Mouse (Mus musculus) lung, embryonic 16.5 days (tissue): ENCODE data around the gene Spata18. TPM values are rescaled to one million over a fixed set of nuclear protein-coding genes. Genes with fewer than 3 reads are reported as not detected.
A peak's percentile ranks its signal among the peaks of the same experiment; 100 is the strongest.

ENCODE experiments used
- ATAC-seq: fragments of 200-750 bp; cut with Nextera tagmentation; 2 replicates; pipeline ENCODE4 v1.8.0; 2017; ENCODE audit warnings: low read depth, mild to moderate bottlenecking, moderate library complexity
- H3K27ac ChIP-seq: fragments of 300-500 bp; sonication (generic); 2 replicates; pipeline ENCODE4 v1.5.1; 2014; ENCODE audit warnings: mild to moderate bottlenecking, control low read depth, low read length
- H3K27me3 ChIP-seq: fragments of 300-500 bp; sonication (generic); 2 replicates; pipeline ENCODE4 v1.6.1; 2014; ENCODE audit warnings: low read depth, low read length, mixed read lengths; ENCODE audit not compliant: control insufficient read depth, insufficient read depth
- H3K36me3 ChIP-seq: fragments of 300-500 bp; sonication (generic); 2 replicates; pipeline ENCODE4 v1.6.1; 2014; ENCODE audit warnings: low read length; ENCODE audit not compliant: control insufficient read depth, insufficient read depth
- H3K4me1 ChIP-seq: fragments of 300-500 bp; sonication (generic); replicated peaks from 2 replicates; pipeline ENCODE4 v1.6.1; 2014; ENCODE audit warnings: low read length, mixed read lengths; ENCODE audit not compliant: control insufficient read depth, insufficient read depth
- H3K4me2 ChIP-seq: fragments of 300-500 bp; sonication (generic); 2 replicates; pipeline ENCODE4 v1.6.1; 2014; ENCODE audit warnings: low read depth, low read length, control low read depth
- H3K4me3 ChIP-seq: fragments of 300-500 bp; sonication (generic); 2 replicates; pipeline ENCODE4 v1.5.1; 2014; ENCODE audit warnings: mild to moderate bottlenecking, low read length, control low read depth
- H3K9ac ChIP-seq: fragments of 300-500 bp; sonication (generic); 2 replicates; pipeline ENCODE4 v1.6.1; 2014; ENCODE audit warnings: low read length, control low read depth
- H3K9me3 ChIP-seq: fragments of 300-500 bp; sonication (generic); 2 replicates; pipeline ENCODE4 v1.6.1; 2016; ENCODE audit warnings: low read length; ENCODE audit not compliant: control insufficient read depth
- WGBS: fragments of 180-500 bp; shearing (Covaris S2); extraction: QIAGEN DNeasy Blood & Tissue Kit; methylation state at CpG from one replicate; pipeline ENCODE4 v1.1.7; 2014; 5-methylcytosine and 5-hydroxymethylcytosine counted together
- polyA plus RNA-seq: library from polyadenylated mRNA; unstranded; fragments of >200 nt; fragmentation: Nextera tagmentation; extraction: Ambion mirVana; gene quantifications from 2 replicates; pipeline ENCODE4 v1.2.1, GENCODE M21; 2015

The Spata18 gene
- polyA plus RNA-seq, 1 experiment from 2014 or later: 4.3 TPM

- no peaks in the 10 kb centered on the region for H3K27me3 ChIP-seq
- no peak for ATAC-seq
- no peaks in the 10 kb centered on the region for H3K36me3 ChIP-seq
- H3K9ac ChIP-seq: no peak overlapping the region
- WGBS: 78% methylated on average over 6 of the region's 6 CpGs
- no peaks in the 10 kb centered on the region for H3K4me1 ChIP-seq
- H3K4me3 ChIP-seq: no peak overlapping the region
- H3K4me2 ChIP-seq: no peak overlapping the region
- no peak overlapping the region for H3K27ac ChIP-seq
- no peaks in the 10 kb centered on the region for H3K9me3 ChIP-seq
Measured at GRCm38 (mm10) chr5:73683221-73683620, 32.0 kb downstream of the Spata18 start.

GRCm38 (mm10) chr5:73683706-73684409 is 32.7 kb downstream of the Spata18 start:
- no peak overlapping the region for H3K4me2 ChIP-seq
- ATAC-seq: no peak
- no peaks in the 10 kb centered on the region for H3K27me3 ChIP-seq
- no peaks in the 10 kb centered on the region for H3K36me3 ChIP-seq
- no peaks in the 10 kb centered on the region for H3K4me1 ChIP-seq
- no peak overlapping the region for H3K27ac ChIP-seq
- H3K9me3 ChIP-seq: no peaks in the 10 kb centered on the region
- no peak overlapping the region for H3K9ac ChIP-seq
- H3K4me3 ChIP-seq: no peak overlapping the region
- WGBS: 49% methylated on average over 9 of the region's 9 CpGs

- Histone ChIP-seq H3K36me3 (no peaks in the 10 kb centered on the region), H3K9ac (no peak overlapping the region), H3K4me2 (no peak overlapping the region), H3K9me3 (no peaks in the 10 kb centered on the region), H3K4me1 (no peaks in the 10 kb centered on the region), H3K4me3 (no peak overlapping the region), H3K27ac (no peak overlapping the region), H3K27me3 (no peaks in the 10 kb centered on the region; the same call in 1 of the 2 replicates)
- ATAC-seq: peak; percentile 51; the same call in 1 of the 2 replicates
- 11% methylated on average over 4 of the region's 4 CpGs for WGBS
Measured at GRCm38 (mm10) chr5:73686149-73686548, 35.0 kb downstream of the Spata18 start.

- Histone ChIP-seq H3K9me3 (no peaks in the 10 kb centered on the region), H3K4me3 (no peak overlapping the region), H3K27ac (no peak overlapping the region), H3K4me1 (no peaks in the 10 kb centered on the region), H3K9ac (no peak overlapping the region), H3K36me3 (no peaks in the 10 kb centered on the region), H3K27me3 (no peaks in the 10 kb centered on the region; the same call in 1 of the 2 replicates), H3K4me2 (no peak overlapping the region)
- WGBS: 64% methylated on average over 1 of the region's 1 CpGs
- ATAC-seq: no peak
Measured at GRCm38 (mm10) chr5:73688576-73688975, 37.4 kb downstream of the Spata18 start.

GRCm38 (mm10) chr5:73690146-73690545 is 39.0 kb downstream of the Spata18 start:
- Histone ChIP-seq H3K27me3 (no peaks in the 10 kb centered on the region; the same call in 1 of the 2 replicates), H3K27ac (no peak overlapping the region), H3K9ac (no peak overlapping the region), H3K4me3 (no peak overlapping the region), H3K4me1 (no peaks in the 10 kb centered on the region), H3K36me3 (no peaks in the 10 kb centered on the region), H3K4me2 (no peak overlapping the region), H3K9me3 (no peaks in the 10 kb centered on the region)
- ATAC-seq: no peak
- 54% methylated on average over 2 of the region's 2 CpGs for WGBS

GRCm38 (mm10) chr5:73691723-73692520 is 40.7 kb downstream of the Spata18 start:
- no peaks in the 10 kb centered on the region for H3K4me1 ChIP-seq

GRCm38 (mm10) chr5:73693778-73694177 is 42.6 kb downstream of the Spata18 start:
- Histone ChIP-seq H3K27me3 (no peaks in the 10 kb centered on the region; the same call in 1 of the 2 replicates), H3K9me3 (no peaks in the 10 kb centered on the region), H3K4me3 (no peak overlapping the region), H3K9ac (no peak overlapping the region), H3K27ac (no peak overlapping the region), H3K4me1 (no peaks in the 10 kb centered on the region), H3K36me3 (no peaks in the 10 kb centered on the region), H3K4me2 (no peak overlapping the region)
- ATAC-seq: peak; percentile 45; the same call in 1 of the 2 replicates
- WGBS: 58% methylated on average over 1 of the region's 1 CpGs

More at GRCm38 (mm10) chr5:73691723-73692520, 40.7 kb downstream of the Spata18 start:
- H3K27me3 ChIP-seq: no peaks in the 10 kb centered on the region; the same call in 1 of the 2 replicates
- no peak overlapping the region for H3K4me2 ChIP-seq
- no peak overlapping the region for H3K9ac ChIP-seq
- WGBS: 50% methylated on average over 15 of the region's 15 CpGs
- H3K9me3 ChIP-seq: no peaks in the 10 kb centered on the region
- H3K27ac ChIP-seq: no peak overlapping the region
- no peaks in the 10 kb centered on the region for H3K36me3 ChIP-seq
- no peak overlapping the region for H3K4me3 ChIP-seq
- ATAC-seq: no peak

- Histone ChIP-seq H3K9ac (no peak overlapping the region), H3K4me2 (no peak overlapping the region), H3K27me3 (no peaks in the 10 kb centered on the region), H3K4me3 (no peak overlapping the region), H3K27ac (no peak overlapping the region), H3K9me3 (no peaks in the 10 kb centered on the region), H3K36me3 (no peaks in the 10 kb centered on the region), H3K4me1 (no peaks in the 10 kb centered on the region)
- no peak for ATAC-seq
- 84% methylated on average over 4 of the region's 4 CpGs for WGBS
Measured at GRCm38 (mm10) chr5:73694254-73695015, 43.3 kb downstream of the Spata18 start.

GRCm38 (mm10) chr5:73697700-73698099 is 46.5 kb downstream of the Spata18 start:
- Histone ChIP-seq H3K27me3 (no peaks in the 10 kb centered on the region), H3K4me1 (peaks cover 5% of the 10 kb centered on the region; the same call in 1 of the 2 replicates), H3K27ac (no peak overlapping the region), H3K4me2 (no peak overlapping the region), H3K9ac (no peak overlapping the region), H3K4me3 (no peak overlapping the region), H3K9me3 (no peaks in the 10 kb centered on the region), H3K36me3 (no peaks in the 10 kb centered on the region)
- no peak for ATAC-seq
- WGBS: 43% methylated on average over 4 of the region's 4 CpGs
